Comparison of ENCODE assay signal across 10 mouse cellular contexts in the genomic region with DNA sequence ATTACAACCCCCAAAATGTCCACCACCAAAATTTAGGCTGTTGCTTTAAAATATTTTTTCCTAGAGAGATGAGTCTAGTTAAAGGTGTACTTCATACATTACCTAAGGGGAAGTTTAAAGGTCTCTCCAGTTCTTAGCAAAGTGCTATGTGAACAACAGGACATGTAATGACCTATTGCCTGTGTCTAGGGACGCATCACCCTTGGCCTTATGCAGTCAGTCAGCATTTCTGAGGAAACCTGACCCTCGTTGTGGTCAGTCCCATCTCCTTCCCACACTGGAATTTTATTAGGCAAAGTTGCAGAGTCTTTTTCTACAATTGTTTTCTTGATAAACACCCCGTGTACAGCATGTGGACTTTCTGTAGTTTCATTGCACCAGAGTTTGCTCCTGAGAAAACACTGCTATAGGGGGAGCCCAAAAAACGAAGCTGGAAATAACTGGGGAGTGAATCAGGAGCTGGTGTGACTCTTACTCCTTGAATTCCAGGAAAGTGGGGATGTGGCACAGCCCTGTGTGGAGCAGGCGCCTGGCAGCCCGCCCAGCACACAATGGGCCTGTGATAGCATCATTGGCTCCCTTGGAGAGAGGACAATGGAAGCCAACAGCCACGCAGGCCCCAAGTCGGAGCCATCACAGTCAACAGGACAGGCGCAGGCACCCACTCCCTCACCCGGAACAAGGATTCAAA.
A peak's percentile ranks its signal among the peaks of the same experiment; 100 is the strongest.
DNase-seq lines count a peak whose midpoint lies in the region; TF ChIP-seq lines count a peak whose summit lies in the region.
"Had no signal": no experiment of that assay in that cellular context is flagged by ENCODE, and none has a peak within 500 bp of the region (broad histone marks: within the 10 kb centered on the region; RNA-seq: fewer than 3 reads in every experiment).

No protein-coding gene starts in this region.

- peaks cover 6% of the 10 kb centered on the region; the same call in 1 of the 2 replicates for H3K4me1 ChIP-seq in limb, embryonic 10.5 days

- H3K27me3 ChIP-seq in C2C12 (ENCODE audit: control insufficient read depth, insufficient read depth, insufficient read length), result no peaks in the 10 kb centered on the region
- H3K27me3 ChIP-seq in limb, embryonic 10.5 days (ENCODE audit: low read depth, poor library complexity, severe bottlenecking), result peaks cover 17% of the 10 kb centered on the region; the same call in 1 of the 2 replicates

- WGBS in limb, embryonic 10.5 days, result 83% methylated on average over 10 of the region's 10 CpGs

- H3K36me3 ChIP-seq in C2C12 (ENCODE audit: control insufficient read depth, insufficient read depth), result no peaks in the 10 kb centered on the region
- H3K36me3 ChIP-seq in limb, embryonic 10.5 days, result no peaks in the 10 kb centered on the region

- no peaks in the 10 kb centered on the region for H3K79me3 ChIP-seq in C2C12 (ENCODE audit: low read depth)

- no peaks in the 10 kb centered on the region for H3K9me3 ChIP-seq in limb, embryonic 10.5 days (replicated peaks)

- no peak for TF ChIP-seq CTCF in C2C12 (IDR thresholded peaks at IDR 0.05; ENCODE audit: control insufficient read depth, insufficient read depth, insufficient read length)

- DNase-seq in adrenal gland, postnatal 25 days, result peak; percentile 19
- DNase-seq in adrenal gland, adult 8-10 months, result no peak
- DNase-seq in heart, adult 9 months (ENCODE audit: low spot score in 2 of 2), result peak; percentile 88 to 89
- no peak for DNase-seq in limb, embryonic 10.5 days (ENCODE audit: low spot score)
- DNase-seq in spleen, postnatal 36 days (ENCODE audit: low spot score in 2 of 2), result no peak
- DNase-seq in right cerebral cortex, postnatal 14 days, result no peak
- no peak for DNase-seq in embryo, embryonic 11 days
- DNase-seq: B cell, adult 2 months had no signal

- H3K4me3 ChIP-seq in C2C12 (ENCODE audit: insufficient read depth, poor library complexity, severe bottlenecking), result no peak overlapping the region
- no peak overlapping the region for H3K4me3 ChIP-seq in limb, embryonic 10.5 days
- H3K4me3 ChIP-seq: erythroblast, embryonic 14.5 days had no signal

- H3ac ChIP-seq in C2C12 (ENCODE audit: control insufficient read depth, insufficient read length, low read depth), result no peak overlapping the region

- H3K79me2 ChIP-seq in C2C12 (ENCODE audit: control insufficient read depth, insufficient read depth), result no peaks in the 10 kb centered on the region

- peak overlapping the region; percentile 36; the same call in 1 of the 2 replicates for H3K27ac ChIP-seq in limb, embryonic 10.5 days

TF ChIP-seq in C2C12, 6 proteins besides CTCF, POLR2A, EP300 and RAD21:
- no peak for TF ChIP-seq MAX (IDR thresholded peaks at IDR 0.05)
- no peak for TF ChIP-seq MYOG (IDR thresholded peaks at IDR 0.05; ENCODE audit: control insufficient read depth, extremely low read depth, insufficient read length)
- peak; percentile 37 for TF ChIP-seq MYOD1 (IDR thresholded peaks at IDR 0.05; ENCODE audit: control insufficient read depth, insufficient read length, low read depth)
- TF ChIP-seq CEBPB (IDR thresholded peaks at IDR 0.05; ENCODE audit: low read depth), result peak; percentile 27
- no peak for TF ChIP-seq FOSL1 (IDR thresholded peaks at IDR 0.05; ENCODE audit: insufficient read depth, low read length, poor library complexity, severe bottlenecking)
- no peak for TF ChIP-seq USF1 (IDR thresholded peaks at IDR 0.05; ENCODE audit: low read depth)

Comparison
In these comparisons a context has a peak if more than half of its experiments do, and no peak if none do; other contexts are left out.
1. DNase-seq: peak in adrenal gland, postnatal 25 days (single experiment) and heart, adult 9 months (2 of 2); none in adrenal gland, adult 8-10 months (single experiment), limb, embryonic 10.5 days (single experiment), spleen, postnatal 36 days (0 of 2), right cerebral cortex, postnatal 14 days (single experiment) and embryo, embryonic 11 days (single experiment).